Mouse (Mus musculus) erythroblast, embryonic 14.5 days (primary cell): ENCODE measurements around the gene Wdr75. TPM values are rescaled to one million over a fixed set of nuclear protein-coding genes. Genes with fewer than 3 reads are reported as not detected.

Experiments used
- H3K27me3 ChIP-seq: 2 replicates; pipeline ENCODE4 v1.6.1; 2012; ENCODE audit warnings: inconsistent platforms; ENCODE audit not compliant: control insufficient read depth
- H3K36me3 ChIP-seq: 2 replicates; pipeline ENCODE4 v1.6.1; 2012; ENCODE audit warnings: mild to moderate bottlenecking, inconsistent platforms; ENCODE audit not compliant: control insufficient read depth
- H3K4me1 ChIP-seq: 2 replicates; pipeline ENCODE4 v1.6.1; 2012; ENCODE audit warnings: inconsistent platforms; ENCODE audit not compliant: control insufficient read depth
- H3K4me3 ChIP-seq: replicated peaks from 2 replicates; pipeline ENCODE3; 2012; ENCODE audit warnings: moderate library complexity, mild to moderate bottlenecking, inconsistent platforms
- H3K9me3 ChIP-seq: 2 replicates; pipeline ENCODE4 v1.6.1; 2012; ENCODE audit warnings: low read length, inconsistent platforms, mixed read lengths; ENCODE audit not compliant: control insufficient read depth
- GATA1 ChIP-seq: IDR thresholded peaks from 2 replicates; pipeline ENCODE4 v1.6.1; 2012; ENCODE audit warnings: low read length, inconsistent platforms, mixed read lengths
- TAL1 ChIP-seq: IDR thresholded peaks from 3 replicates; pipeline ENCODE4 v1.6.1; 2012; ENCODE audit warnings: low read length, inconsistent platforms, mixed read lengths
- polyA plus RNA-seq: library from polyadenylated mRNA; stranded (reverse); fragments of >175 nt; gene quantifications from 2 replicates; pipeline ENCODE4 v1.2.3, GENCODE M21; 2012

Wdr75 gene
- polyA plus RNA-seq, 1 experiment: 0.16 TPM

DNA sequence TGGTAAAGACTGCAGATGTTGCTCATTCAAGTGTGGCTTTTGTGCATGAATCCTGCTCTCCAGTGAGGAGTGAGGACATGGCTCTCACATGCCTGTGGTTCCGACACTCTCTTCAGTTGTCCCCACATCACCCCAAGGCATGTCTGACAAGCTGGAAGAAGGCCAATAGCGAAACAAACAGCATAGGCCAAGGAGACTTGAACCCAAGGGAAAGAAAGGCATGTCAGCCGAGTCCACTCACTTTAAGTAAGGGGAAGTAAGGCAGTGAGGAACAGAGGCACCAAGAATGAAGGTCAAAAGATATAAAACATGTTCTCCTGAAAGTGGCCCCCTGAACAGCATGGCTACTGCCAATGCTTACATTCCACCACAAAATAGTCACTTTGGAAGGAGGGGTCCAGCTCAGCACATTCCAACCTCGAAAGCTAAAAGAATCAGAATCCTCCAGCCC is 69.6 kb downstream of the Wdr75 start:
- Histone ChIP-seq H3K4me1 (peaks cover 11% of the 10 kb centered on the region), H3K4me3 (no peak overlapping the region), H3K36me3 (no peaks in the 10 kb centered on the region), H3K9me3 (peaks cover 6% of the 10 kb centered on the region), H3K27me3 (no peaks in the 10 kb centered on the region)
- TF ChIP-seq TAL1: no peak
- no peak for TF ChIP-seq GATA1

DNA sequence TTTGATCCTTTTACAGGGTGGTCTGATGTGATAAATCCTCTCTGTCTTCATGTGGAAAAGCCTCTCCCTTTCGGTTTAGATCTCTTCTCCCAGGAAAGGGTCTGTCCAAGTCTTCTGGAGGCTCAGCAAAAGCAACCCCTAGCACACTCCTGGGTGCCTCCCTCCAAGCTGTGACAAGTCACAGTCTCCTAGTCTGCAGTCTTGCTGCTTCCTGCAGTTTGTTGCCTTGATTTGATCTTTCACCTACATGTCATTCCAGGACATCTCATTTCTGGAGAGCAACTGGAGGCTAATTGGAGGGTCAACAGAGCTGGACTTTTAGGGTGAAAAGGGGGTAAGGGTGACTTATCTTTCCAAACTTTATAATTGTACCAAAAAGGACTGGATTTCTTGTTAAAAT is 70.3 kb downstream of the Wdr75 start:
- H3K36me3 ChIP-seq: no peaks in the 10 kb centered on the region
- peaks cover 4% of the 10 kb centered on the region for H3K4me1 ChIP-seq
- no peak overlapping the region for H3K4me3 ChIP-seq
- peaks cover 6% of the 10 kb centered on the region for H3K9me3 ChIP-seq
- TF ChIP-seq GATA1 (no peak), TAL1 (no peak)
- no peaks in the 10 kb centered on the region for H3K27me3 ChIP-seq

DNA sequence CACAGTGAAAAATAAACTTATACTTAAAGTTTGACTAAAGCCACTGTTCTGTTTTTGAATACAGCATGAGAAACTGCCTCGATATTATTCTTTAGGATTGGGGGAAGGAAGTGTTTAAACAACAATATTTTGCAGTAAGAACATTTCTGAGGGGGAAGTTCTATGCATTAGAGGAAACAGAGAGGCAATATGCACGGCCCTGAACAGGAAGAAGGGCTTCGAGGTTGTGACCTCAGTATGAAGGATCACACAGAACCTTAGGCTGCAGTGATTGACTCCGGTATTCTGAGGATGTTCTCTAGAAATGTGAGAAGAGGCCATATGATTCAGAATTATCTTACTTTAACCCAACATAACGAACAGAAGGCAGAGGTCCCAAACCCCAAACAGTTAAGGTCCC is 70.8 kb downstream of the Wdr75 start:
- no peaks in the 10 kb centered on the region for H3K27me3 ChIP-seq
- peaks cover 6% of the 10 kb centered on the region for H3K9me3 ChIP-seq
- no peak overlapping the region for H3K4me3 ChIP-seq
- no peaks in the 10 kb centered on the region for H3K36me3 ChIP-seq
- H3K4me1 ChIP-seq: peaks cover 3% of the 10 kb centered on the region; the same call in 1 of the 2 replicates
- TF ChIP-seq GATA1: no peak
- no peak for TF ChIP-seq TAL1

DNA sequence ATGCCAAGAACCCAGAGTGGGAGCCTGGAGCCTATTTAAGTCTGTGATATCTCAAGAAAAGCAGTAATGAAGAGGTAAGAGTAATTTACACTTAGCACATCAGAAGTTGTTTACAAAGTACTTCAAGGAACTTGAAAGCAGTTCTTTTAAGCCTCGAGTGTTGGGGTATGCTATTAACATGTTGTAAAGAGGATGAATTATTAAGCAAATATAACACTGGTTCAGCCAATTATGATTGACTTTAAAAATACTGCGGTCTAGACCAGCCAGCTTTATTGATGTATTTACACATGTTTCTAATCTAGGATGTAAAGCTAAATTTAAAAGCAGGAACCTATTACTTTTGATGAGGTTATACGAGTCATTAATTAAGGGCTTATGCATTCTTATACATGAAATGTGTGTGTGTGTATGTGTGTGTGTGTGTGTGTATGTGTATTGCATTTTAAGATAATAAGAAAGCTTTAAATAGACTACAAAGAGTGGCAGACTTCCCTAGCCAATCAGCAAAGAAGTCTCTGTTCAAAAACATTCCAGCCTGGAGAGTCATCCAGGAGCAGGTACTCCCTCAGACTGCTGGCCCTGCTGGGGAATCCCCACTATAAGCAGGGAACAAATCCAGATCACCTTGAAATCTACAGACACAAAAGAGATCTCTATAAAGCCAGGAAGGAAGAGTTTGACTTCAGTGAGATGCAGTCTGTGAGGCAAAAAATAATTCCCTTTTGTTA is 71.5 kb downstream of the Wdr75 start:
- peaks cover 8% of the 10 kb centered on the region for H3K4me1 ChIP-seq
- H3K27me3 ChIP-seq: no peaks in the 10 kb centered on the region
- peaks cover 6% of the 10 kb centered on the region for H3K9me3 ChIP-seq
- TF ChIP-seq TAL1 (no peak), GATA1 (no peak)
- no peaks in the 10 kb centered on the region for H3K36me3 ChIP-seq
- H3K4me3 ChIP-seq: no peak overlapping the region

DNA sequence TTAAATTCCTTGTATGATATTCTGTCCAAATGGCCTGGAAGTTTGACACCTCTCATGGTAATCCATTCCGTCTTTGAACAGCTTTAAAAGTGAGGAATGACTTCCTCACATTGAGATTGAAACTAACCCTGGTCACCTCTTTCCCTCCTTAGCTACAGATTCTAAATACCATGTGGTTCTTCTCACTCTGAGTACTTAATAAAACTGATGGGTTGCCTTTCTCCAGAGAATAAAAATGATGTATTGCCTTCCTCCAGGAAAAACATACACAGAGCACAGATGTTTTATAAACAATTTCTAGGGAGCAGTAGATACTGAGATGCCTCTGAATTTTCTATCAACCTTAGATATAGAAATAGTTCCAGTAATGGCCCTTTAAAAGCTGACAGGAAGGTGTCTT is 73.1 kb downstream of the Wdr75 start:
- peaks cover 17% of the 10 kb centered on the region for H3K4me1 ChIP-seq
- no peak for TF ChIP-seq TAL1
- H3K9me3 ChIP-seq: peaks cover 4% of the 10 kb centered on the region
- no peak overlapping the region for H3K4me3 ChIP-seq
- no peaks in the 10 kb centered on the region for H3K36me3 ChIP-seq
- H3K27me3 ChIP-seq: no peaks in the 10 kb centered on the region

DNA sequence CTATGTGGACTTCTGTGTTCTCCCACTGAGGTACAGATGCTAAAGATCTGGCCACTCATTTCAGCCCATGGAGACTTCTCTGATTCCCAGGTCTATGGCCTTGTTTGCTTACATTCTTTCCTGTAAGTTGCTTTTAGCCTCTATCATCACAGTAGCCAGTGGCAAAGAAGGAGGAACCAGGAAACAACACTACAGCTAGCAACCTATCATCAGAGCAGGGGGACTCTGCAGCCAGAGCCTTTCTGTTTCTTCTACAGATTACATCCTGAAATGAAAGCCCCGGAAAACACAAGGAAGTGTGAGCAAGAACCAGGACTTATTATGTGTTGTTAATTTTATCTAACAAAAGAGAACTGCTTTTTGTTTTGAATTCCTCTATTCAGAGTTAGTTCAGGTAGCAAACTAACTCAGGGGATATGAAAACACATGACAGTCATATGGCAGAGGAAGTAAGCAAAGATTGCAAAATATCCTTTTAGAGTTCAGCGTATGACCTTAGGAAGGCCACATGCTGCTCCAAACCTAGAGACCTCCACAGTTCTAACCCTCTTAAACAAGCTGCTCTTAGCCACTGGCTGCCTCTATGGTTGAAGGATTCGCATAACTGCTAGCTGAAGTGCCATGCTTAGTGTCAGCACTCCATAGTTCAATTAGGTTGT is 73.6 kb downstream of the Wdr75 start:
- H3K27me3 ChIP-seq: no peaks in the 10 kb centered on the region
- H3K4me1 ChIP-seq: peaks cover 22% of the 10 kb centered on the region
- no peak overlapping the region for H3K4me3 ChIP-seq
- TF ChIP-seq TAL1 (no peak), GATA1 (no peak)
- no peaks in the 10 kb centered on the region; the same call in 1 of the 2 replicates for H3K36me3 ChIP-seq
- peaks cover 1% of the 10 kb centered on the region; the same call in 1 of the 2 replicates for H3K9me3 ChIP-seq

Other genes starting within 250 kb of the Wdr75 start
- gene Gm5269, start 95.1 kb downstream of the Wdr75 start, polyA plus RNA-seq: not detected in 2 replicates
- gene Slc40a1, start 131.4 kb downstream of the Wdr75 start, polyA plus RNA-seq: 0.36 and 0.51 TPM in 2 replicates